Mouse (Mus musculus) small intestine, adult 2 months (tissue): ENCODE measurements around the gene Tnfrsf13c.

ENCODE experiments used
- CTCF ChIP-seq: fragments of 200-500 bp; IDR thresholded peaks from 2 replicates; pipeline ENCODE4 v1.5.1; 2012; ENCODE audit warnings: low read depth, mild to moderate bottlenecking, control low read depth, inconsistent platforms, low read length, moderate library complexity, mixed read lengths; ENCODE audit not compliant: insufficient replicate concordance, insufficient read length; ENCODE audit errors: extremely low read depth
- POLR2A ChIP-seq: fragments of 200-500 bp; IDR thresholded peaks from 2 replicates; pipeline ENCODE4 v1.6.1; 2012; ENCODE audit warnings: low read depth, mild to moderate bottlenecking, control low read depth, inconsistent platforms, low read length, moderate library complexity

DNA sequence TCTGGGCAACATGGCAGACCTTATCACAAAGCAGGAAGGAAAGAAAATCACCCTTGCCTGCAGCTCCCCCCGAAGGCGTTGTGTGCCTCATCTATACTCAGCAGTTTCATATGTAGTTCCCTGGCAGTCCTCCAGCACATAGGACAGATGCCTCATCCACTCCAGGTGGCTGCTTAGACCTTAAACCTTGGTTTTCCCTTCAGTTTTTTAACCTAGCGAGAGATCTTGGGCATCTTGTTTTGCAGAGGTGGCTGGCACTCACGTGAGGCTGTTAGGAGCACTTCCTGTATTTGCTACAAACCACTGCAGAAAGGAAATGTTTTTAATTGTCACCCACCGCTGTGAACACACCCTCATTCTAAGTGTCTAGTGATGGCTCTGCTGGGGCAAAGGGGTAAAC is 37.2 kb downstream of the Tnfrsf13c start:
- no peak for TF ChIP-seq POLR2A
- no peak for TF ChIP-seq CTCF
